Mouse (Mus musculus) frontal cortex, adult 2 months (tissue): ENCODE results near the gene Rpl34. TPM values are rescaled to one million over a fixed set of nuclear protein-coding genes. Genes with fewer than 3 reads are reported as not detected.

Experiments
- DNase-seq, 2 experiments: peaks; one replicate each; pipeline ENCODE4 v3.0.0; 2022; ENCODE audit warnings: low spot score in 1 of 2; ENCODE audit errors: extremely low spot score in 1 of 2
- polyA plus RNA-seq: library from polyadenylated mRNA; depleted of rRNA; stranded (reverse); fragments of >200 nt; gene quantifications from 2 replicates; pipeline ENCODE4 v1.2.3, GENCODE M21; 2012

Gene Rpl34
- polyA plus RNA-seq, 1 experiment: 819 TPM

- peak in 1 of 2 experiments; percentile 85 for DNase-seq
Observed at GRCm38 (mm10) chr3:130714775-130715568, 15.2 kb downstream of the Rpl34 start.

DNA sequence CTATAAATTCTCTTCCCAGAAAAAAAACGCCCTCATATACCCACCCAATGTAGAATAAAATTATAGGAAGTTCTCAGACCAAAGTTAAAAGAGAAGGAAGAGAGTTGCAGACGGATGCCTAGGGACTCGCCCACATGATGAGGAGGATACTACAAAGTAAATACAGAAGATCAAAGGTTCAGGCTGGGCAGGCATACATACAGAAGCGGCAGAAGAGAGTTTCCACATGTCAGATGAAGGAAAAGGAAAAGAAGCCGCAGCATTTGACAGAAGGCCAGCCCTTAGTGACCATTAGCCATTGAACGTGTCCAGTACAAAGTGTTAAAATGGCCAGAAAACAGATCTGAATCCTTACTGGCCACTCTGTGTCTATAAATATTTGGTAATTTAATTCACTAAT, 17.3 kb downstream of the Rpl34 start:
- no peak for DNase-seq

DNA sequence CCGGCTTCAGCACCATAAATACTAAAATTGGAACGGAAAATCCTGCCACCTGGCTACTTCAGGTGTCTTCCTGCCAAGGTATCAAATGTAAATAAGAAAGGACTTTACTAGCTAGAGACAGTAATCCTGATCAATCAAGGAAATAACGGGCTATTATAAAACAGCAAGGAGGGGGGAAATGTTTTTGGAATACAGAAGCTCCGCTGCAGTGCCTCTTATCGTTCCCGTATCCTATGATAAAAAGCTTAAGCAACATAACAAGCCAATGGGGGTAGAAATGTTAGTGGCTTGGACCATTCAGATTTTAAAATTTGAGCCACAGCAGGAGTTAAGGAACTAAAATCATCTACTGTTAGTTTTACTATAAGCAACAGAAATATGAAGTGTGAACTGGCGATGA, 20.1 kb downstream of the Rpl34 start:
- no peak for DNase-seq

DNA sequence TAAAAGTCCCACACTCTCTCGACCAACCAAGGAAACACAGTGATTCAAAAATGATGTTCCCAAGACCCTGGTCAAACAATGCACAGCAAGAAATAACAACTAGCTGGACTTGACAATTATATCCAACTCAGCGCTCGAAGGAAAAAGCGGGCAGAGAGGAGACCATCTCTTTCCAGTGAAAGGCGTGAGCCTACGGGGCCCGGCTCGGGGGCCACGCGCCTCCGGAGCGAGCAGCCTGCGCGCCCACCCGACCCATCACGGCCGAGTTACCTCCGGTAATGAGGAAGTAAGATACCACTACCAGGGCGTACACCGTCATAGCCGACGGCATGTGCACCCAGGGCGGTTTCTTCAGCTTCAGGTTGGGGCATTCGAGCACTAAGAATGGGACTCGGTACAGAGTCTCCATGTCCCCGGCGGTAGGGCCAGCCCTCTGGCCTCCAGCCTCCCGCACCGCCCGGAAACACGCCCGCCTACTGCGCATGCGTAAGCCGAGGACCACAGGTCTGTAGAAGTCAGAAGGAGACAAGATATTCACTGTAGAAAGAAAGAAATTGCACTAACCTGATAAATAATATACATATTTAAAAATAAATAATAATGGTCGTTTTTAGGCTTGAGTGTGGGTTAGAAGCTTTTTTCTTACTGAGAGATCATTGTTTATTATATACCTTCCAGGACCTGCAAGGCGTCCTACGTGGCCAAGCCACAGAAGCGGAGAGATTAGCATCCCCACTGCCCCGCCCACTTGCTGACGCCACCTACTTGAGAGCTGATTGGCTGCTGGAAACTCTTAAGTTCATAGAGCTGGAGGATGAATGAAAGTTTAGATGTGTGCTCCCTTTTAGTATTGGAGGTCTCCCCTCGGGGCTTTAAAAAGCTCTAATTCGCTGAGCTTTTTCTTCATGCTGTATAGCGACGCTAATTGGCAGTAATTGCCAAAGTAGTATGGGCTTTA, 21.0 kb downstream of the Rpl34 start, which contains the start of gene Ostc:
Gene Ostc (minus strand): TSS at position 478 of the 958 bp plus-strand sequence.
- DNase-seq: peak; percentile 95 to 97

DNA sequence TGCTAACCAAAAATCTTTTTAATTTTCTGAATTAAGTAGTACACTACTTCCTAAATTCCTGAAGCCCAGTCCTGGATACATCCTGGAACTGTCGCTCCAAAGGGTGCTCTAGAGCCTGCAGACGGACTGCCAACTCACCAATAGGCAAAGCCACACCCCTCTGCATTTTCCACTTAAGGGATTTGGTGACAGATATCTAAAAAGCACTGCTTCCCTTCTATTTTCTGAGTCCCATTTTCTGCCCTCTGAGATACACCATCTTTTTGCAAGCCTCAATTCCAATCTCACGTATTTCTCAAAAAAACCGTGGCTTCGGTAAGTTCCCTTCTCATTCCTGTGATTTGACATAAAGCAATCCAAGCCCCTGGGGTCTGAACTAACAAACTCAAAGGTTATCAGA, 21.7 kb downstream of the Rpl34 start:
- DNase-seq: no peak

- no peak for DNase-seq
Observed at GRCm38 (mm10) chr3:130702289-130702688, 27.9 kb downstream of the Rpl34 start.

DNA sequence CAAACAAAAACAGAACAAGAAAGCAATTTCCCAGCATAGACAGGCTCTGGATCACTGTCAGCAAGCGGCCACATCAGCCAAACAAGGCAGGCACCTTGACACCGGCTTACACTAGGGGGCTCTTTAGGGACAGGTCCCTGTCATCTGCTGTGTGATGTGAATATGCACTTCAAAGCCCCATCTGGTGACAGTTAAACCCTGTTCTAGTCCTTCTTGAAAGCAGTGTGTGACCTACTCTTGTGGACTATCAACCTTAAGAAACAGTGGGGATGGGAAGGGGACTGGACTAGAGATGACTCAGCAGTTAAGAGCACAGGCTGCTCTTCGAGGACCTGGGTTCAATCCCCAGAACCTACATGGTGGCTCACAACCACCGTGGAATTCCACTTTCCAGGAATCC, 32.6 kb downstream of the Rpl34 start:
- no peak for DNase-seq

GRCm38 (mm10) chr3:130694705-130695104, 35.5 kb downstream of the Rpl34 start:
- no peak for DNase-seq

DNA sequence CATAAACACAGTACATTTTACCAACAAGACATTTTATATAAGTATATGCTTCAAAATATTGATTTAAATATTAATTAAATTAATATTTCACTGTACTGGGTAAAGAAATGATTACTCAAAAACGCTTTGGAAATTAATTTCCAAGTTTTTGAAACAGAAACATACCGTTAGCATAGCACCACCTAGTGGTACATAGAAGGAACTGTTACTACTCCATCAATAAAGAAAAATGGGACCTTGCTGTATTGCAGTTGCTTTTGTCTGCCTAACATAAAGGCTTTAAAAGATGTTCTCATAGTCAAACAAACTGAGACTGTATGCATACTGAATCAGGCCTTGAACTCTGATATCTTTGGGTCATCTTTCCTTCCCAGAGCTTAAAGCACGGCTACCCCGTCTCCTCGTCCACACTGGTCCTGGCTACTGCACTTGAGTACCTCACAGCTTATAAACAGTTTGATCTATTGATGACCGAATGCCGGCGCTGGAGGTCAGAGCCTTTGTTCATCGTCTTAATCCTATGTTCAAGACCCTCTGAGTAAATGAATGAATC, 36.1 kb downstream of the Rpl34 start:
- DNase-seq: no peak

DNA sequence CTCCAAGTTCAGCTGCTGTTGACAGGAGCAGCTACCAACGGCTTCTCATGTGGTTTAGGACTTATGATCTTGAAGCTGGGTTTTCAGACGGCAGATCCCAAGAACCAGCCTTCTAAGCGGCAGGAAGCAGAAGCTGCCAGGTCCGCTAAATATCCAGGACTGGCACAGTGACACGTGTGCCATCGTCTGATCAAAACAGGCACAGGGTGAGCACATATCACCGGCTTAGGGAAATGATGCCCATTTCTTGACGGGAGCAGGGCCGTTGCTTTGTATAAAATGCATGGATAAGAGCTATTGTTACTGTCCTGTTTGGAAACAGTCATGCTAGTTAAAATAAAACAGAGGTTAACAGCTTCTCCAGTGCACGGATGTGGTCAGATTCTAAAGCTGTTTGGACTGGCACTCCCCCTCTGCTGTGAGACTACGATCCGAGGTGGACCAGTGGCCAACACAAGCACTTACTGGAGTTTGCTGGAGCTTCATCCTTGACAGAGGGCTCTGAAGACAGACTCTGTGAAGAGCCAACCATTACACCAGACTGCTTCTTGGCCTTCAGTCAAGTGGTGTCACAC, 38.5 kb downstream of the Rpl34 start:
- no peak for DNase-seq

DNA sequence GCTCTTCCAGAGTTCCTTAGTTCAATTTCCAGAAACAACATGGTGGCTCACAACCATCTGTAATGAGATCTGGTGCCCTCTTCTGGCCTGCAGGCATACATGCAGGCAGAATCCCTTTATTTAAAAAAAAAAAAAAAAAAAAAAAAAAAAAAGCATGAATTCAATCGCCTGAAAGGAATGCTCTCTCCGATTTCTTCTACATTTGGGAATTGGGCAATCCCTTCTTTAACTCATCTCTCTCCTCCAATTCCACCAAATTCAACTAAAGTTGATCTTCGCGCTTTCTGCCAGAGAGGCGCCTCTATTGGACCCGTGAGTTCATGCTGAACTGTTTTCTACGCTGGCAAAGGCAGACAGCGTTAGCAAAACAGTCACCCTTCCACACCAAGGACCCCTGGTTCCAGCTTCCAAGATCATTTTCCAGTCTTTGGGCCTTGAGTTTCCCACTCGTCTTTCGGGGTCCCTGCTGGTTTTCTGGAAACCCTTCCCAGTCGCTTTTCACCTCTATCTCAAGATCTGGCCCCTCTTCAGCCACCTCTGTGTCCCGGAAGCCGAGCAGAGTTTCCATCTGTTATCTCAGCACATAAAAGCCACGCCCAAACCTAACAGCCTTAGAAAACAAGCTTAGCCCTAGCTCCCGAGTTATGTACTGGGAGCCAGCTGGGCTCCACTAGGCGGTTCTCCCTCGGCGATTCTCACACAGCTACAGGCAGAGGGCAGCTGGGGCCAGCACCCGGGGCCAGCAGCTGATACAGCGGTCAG, 39.2 kb downstream of the Rpl34 start:
- no peak for DNase-seq

DNA sequence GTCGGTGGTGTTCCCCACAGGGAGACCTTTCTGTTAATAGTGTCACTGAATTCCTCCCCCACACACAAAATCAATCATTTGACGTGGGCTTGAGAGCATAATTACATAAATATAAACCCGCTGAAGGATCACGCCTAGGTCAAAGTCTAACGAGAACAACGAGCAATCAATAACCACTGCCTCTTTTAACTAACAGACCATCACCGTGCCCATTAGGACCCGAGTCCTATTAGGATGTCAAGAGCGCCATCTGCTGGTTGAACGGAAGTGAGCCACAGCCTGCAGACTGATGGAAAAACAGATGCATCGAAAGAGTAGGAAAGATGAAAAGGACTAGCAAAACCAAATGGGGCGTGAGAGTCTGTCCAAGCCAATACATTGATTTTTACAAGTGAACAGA, 40.6 kb downstream of the Rpl34 start:
- DNase-seq: peak; percentile 46 to 94

DNA sequence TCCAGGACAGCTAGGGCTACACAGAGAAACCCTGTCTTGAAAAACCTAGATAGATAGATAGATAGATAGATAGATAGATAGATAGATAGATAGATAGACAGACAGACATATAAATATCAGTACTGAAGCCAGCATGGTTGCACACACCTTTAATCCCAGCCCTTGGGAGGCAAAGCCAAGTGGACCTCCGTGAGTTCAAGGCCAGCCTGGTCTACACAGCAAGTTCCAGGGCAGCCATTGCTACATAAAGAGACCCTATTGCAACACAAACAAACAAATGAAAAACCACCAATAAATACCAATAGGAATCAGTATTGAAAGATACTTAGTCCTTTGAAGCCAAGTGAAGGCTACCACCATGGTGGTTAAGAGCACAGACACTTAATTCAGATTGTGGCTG, 43.1 kb downstream of the Rpl34 start:
- DNase-seq: no peak

- no peak for DNase-seq
Observed at GRCm38 (mm10) chr3:130685014-130685366, 45.2 kb downstream of the Rpl34 start.

DNA sequence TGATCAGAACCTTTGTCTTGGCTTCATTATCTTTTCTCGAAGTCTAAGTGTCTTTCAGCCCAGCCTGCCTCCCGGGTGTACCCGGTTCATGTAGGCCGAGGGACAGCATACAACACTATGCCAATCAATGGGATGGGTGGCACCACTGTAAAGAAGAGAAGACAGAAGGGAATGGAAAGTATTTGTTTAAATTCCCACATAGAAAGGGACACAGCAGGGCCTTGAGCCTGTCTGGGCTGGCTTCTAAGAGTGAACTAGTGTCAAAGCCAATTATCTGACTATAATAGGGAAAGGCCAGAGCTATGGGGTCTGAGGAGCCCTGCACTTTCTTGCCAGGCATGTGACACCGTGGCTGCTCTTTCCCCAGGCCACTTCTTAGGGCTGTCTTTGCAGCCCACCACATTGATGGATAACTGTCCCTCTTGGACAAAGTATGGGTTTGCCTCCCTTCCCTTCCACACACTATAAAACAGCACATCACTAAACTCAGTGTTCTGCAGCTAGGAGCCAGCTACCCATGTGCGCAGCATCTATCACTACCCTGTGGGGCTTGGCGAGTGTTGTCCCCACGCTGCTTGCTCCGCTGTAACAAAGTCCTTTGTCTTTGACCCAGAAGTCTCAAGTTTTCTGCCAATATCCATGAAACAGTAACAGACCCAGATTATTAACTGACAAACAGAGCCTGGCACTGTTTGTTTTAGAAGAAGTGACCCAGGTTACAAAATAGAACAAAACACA, 45.8 kb downstream of the Rpl34 start:
- DNase-seq: no peak

DNA sequence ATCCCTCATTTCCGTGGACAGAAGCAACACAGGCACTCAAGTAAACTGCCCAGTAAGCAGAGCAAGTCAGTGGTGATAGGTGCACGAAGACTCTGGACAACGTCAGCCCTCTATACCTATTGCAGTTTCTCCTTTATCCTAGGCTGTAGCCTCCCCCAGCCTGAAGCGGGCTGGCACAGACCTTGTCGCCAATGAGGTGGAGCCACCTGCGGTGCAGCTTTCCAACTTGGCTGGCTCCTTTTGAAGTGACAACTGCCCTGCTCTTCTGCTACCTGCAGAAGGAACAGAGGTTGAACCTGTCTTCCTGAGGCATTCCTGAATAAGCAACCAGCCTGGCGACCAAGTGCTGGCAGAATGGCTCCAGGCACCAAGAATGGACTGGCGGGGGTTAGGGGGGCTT, 46.4 kb downstream of the Rpl34 start:
- DNase-seq: no peak

- no peak for DNase-seq
Observed at GRCm38 (mm10) chr3:130682183-130682582, 48.0 kb downstream of the Rpl34 start.

GRCm38 (mm10) chr3:130681226-130681625, 49.0 kb downstream of the Rpl34 start:
- DNase-seq: no peak

DNA sequence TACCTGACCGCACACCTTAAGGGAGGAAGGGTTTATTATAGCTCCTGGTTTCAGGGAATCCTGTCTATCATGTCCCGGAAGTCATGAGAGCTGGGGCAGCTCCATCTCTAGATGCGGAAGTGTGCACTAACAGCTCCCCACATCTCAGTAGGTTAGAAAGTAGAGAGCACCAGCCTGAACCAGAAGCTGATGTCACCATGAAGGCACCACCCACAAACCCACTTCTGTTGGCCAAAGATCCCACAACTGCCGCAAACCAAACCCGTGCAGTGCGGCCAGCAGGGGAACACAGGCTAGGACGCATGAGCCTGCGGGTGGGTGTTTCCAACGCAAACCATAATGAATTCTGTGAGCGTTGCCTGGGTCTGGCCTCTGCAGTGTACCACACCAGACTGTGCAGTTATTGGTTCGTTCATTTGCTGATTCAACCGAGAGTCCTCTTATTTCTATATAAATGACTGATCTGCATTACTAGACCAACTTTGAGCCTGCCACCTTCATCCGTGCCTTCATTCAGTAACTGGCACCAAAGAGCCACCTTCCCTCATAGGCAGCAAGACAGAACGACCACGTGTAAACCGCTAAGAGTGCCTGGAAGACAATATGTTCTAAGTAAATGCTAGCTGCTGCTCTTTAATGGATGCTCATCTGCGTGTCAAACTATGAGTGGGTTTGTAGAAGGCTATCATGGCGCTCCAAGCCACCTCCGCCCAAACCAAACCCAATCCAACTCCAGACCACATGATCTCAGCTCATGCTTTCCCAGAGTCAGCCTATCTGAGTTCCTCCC, 52.3 kb downstream of the Rpl34 start:
- no peak for DNase-seq
